Mouse (Mus musculus): ENCODE results near the gene Evi2a. TPM values are rescaled to one million over a fixed set of nuclear protein-coding genes. Genes with fewer than 3 reads are reported as not detected.

Gene Evi2a
- polyA plus RNA-seq, 1 experiment from 2014 or later, result 2.8 TPM

DNA sequence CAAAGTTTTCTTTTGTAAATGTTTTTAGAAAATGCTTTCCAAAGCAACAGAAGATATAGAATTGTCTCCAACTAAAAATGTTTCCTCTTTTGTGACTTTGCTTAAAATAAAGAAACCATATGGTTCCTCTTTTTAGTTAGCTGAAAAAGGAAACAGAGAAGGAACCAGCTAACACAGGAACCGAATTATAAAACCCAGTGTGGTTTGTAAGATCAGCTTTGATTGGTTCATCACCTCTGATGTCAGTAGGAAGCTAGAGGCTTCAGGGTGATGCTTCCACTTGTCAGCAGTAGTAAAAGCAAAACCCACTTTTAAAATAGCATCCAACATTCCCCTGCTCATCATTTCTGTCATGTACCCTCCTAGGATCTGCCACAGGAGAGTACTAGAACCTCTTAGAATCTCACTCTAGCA lies 10.5 kb downstream of the Evi2a start:
- Histone ChIP-seq H3K9me3 (ENCODE audit: control insufficient read depth, low read length) (no peaks in the 10 kb centered on the region), H3K4me1 (ENCODE audit: control insufficient read depth, insufficient read depth, low read length) (no peaks in the 10 kb centered on the region), H3K27me3 (ENCODE audit: control insufficient read depth, insufficient read depth, low read length) (no peaks in the 10 kb centered on the region), H3K4me2 (ENCODE audit: low read depth, low read length) (no peak overlapping the region), H3K4me3 (ENCODE audit: low read depth, low read length) (no peak overlapping the region), H3K36me3 (ENCODE audit: control insufficient read depth, insufficient read depth, low read length) (no peaks in the 10 kb centered on the region), H3K27ac (ENCODE audit: low read depth, low read length) (no peak overlapping the region), H3K9ac (replicated peaks; ENCODE audit: low read depth, low read length) (no peak overlapping the region)
- WGBS, result 86% methylated on average over 1 of the region's 1 CpGs
- ATAC-seq (ENCODE audit: low read depth), result no peak

DNA sequence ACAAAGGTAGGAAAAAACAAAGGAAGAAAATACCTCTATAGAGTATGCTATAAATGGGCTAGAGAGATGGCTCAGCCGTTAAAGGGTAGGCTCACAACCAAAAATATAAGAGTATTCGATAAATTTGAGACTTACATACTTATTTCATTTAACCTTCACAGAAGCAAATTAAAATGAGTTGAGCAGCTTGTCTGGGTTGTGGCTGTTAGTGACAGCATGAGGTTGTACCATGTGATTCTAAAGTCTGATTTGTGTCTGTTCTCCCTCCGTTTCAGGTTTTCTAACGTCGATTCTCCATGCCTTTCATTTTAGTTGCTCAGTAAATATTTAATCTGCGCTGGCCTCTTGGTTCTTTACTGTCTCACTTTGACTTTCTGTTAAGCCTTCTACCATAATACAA lies 11.1 kb downstream of the Evi2a start:
- WGBS, result 88% methylated on average over 6 of the region's 6 CpGs
- no peaks in the 10 kb centered on the region for H3K27me3 ChIP-seq (ENCODE audit: control insufficient read depth, insufficient read depth, low read length)
- H3K4me3 ChIP-seq (ENCODE audit: low read depth, low read length), result no peak overlapping the region
- no peak overlapping the region for H3K9ac ChIP-seq (replicated peaks; ENCODE audit: low read depth, low read length)
- H3K36me3 ChIP-seq (ENCODE audit: control insufficient read depth, insufficient read depth, low read length), result no peaks in the 10 kb centered on the region
- no peak overlapping the region for H3K27ac ChIP-seq (ENCODE audit: low read depth, low read length)
- no peak overlapping the region for H3K4me2 ChIP-seq (ENCODE audit: low read depth, low read length)
- no peaks in the 10 kb centered on the region for H3K4me1 ChIP-seq (ENCODE audit: control insufficient read depth, insufficient read depth, low read length)
- H3K9me3 ChIP-seq (ENCODE audit: control insufficient read depth, low read length), result no peaks in the 10 kb centered on the region
- no peak for ATAC-seq (ENCODE audit: low read depth)

DNA sequence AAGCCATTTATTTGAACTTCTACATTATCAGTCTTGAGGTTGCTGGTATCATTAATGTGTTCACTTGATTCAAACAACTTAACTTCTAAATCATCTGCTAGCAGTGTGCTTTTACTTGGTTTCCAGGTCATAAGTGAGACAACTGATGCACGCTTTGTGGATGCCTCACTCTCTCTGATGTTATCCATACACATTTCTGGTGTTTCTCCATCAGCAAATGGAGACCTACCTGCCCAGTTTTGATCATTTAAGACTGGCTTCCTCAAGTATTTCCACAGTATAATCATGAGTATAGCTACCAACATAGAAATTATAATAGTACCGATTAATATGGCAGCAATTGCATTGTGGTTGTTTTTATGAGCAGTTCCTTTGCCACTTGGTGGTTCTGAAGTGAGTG lies 14.6 kb downstream of the Evi2a start:
- no peak overlapping the region for H3K9ac ChIP-seq (replicated peaks; ENCODE audit: low read depth, low read length)
- no peak overlapping the region for H3K4me2 ChIP-seq (ENCODE audit: low read depth, low read length)
- no peak overlapping the region for H3K27ac ChIP-seq (ENCODE audit: low read depth, low read length)
- H3K27me3 ChIP-seq (ENCODE audit: control insufficient read depth, insufficient read depth, low read length), result no peaks in the 10 kb centered on the region
- H3K4me1 ChIP-seq (ENCODE audit: control insufficient read depth, insufficient read depth, low read length), result no peaks in the 10 kb centered on the region
- no peak overlapping the region for H3K4me3 ChIP-seq (ENCODE audit: low read depth, low read length)
- ATAC-seq (ENCODE audit: low read depth), result no peak
- H3K36me3 ChIP-seq (ENCODE audit: control insufficient read depth, insufficient read depth, low read length), result no peaks in the 10 kb centered on the region
- WGBS, result 100% methylated on average over 2 of the region's 2 CpGs
- no peaks in the 10 kb centered on the region for H3K9me3 ChIP-seq (ENCODE audit: control insufficient read depth, low read length)

DNA sequence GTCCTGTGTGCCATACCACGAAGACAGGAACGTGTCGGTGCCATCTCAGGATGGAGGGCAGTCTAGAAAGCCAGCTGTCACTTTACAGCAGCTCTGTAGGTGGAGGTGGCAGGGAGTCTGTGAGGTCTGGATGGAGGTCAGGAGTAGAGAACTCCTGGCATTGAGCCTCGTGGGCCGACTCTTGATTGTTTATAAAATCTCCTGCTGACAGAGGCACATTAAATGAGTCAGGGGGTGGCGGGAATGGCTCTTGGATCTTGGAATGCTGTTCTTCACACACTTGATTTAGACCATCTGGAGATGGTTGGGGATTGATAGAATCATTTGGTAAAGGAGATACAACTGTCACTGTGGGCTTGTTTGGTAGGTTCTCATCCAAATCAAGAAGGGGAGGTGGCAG lies 15.1 kb downstream of the Evi2a start:
- ATAC-seq (ENCODE audit: low read depth), result no peak
- H3K27ac ChIP-seq (ENCODE audit: low read depth, low read length), result no peak overlapping the region
- no peaks in the 10 kb centered on the region for H3K9me3 ChIP-seq (ENCODE audit: control insufficient read depth, low read length)
- WGBS, result 86% methylated on average over 6 of the region's 6 CpGs
- H3K9ac ChIP-seq (replicated peaks; ENCODE audit: low read depth, low read length), result no peak overlapping the region
- H3K27me3 ChIP-seq (ENCODE audit: control insufficient read depth, insufficient read depth, low read length), result no peaks in the 10 kb centered on the region
- H3K36me3 ChIP-seq (ENCODE audit: control insufficient read depth, insufficient read depth, low read length), result no peaks in the 10 kb centered on the region
- H3K4me3 ChIP-seq (ENCODE audit: low read depth, low read length), result no peak overlapping the region
- no peaks in the 10 kb centered on the region for H3K4me1 ChIP-seq (ENCODE audit: control insufficient read depth, insufficient read depth, low read length)
- H3K4me2 ChIP-seq (ENCODE audit: low read depth, low read length), result no peak overlapping the region

DNA sequence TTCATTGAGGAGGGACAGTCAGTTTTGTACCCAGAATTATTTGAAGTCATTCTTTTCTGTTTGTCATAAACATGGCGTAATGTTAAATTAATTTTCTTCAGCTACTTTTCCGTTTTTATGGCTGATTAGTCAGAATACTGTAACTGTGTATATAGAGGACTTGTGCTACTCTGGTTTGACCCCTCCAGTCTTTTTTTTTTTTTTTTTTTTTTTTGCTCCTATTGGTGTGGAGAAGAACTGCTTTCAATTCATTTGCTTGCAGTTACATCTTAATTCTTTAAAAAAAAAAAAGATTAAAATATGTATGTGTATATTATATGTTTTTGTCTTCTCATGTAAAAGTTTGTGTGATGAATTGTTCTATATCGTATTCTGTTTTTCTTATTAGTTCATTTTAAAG lies 18.4 kb downstream of the Evi2a start:
- 93% methylated on average over 3 of the region's 3 CpGs for WGBS
- ATAC-seq (ENCODE audit: low read depth), result no peak
- no peak overlapping the region for H3K4me2 ChIP-seq (ENCODE audit: low read depth, low read length)
- no peaks in the 10 kb centered on the region for H3K27me3 ChIP-seq (ENCODE audit: control insufficient read depth, insufficient read depth, low read length)
- H3K9me3 ChIP-seq (ENCODE audit: control insufficient read depth, low read length), result no peaks in the 10 kb centered on the region
- H3K4me1 ChIP-seq (ENCODE audit: control insufficient read depth, insufficient read depth, low read length), result no peaks in the 10 kb centered on the region
- H3K9ac ChIP-seq (replicated peaks; ENCODE audit: low read depth, low read length), result no peak overlapping the region
- H3K27ac ChIP-seq (ENCODE audit: low read depth, low read length), result no peak overlapping the region
- H3K4me3 ChIP-seq (ENCODE audit: low read depth, low read length), result no peak overlapping the region
- H3K36me3 ChIP-seq (ENCODE audit: control insufficient read depth, insufficient read depth, low read length), result no peaks in the 10 kb centered on the region

DNA sequence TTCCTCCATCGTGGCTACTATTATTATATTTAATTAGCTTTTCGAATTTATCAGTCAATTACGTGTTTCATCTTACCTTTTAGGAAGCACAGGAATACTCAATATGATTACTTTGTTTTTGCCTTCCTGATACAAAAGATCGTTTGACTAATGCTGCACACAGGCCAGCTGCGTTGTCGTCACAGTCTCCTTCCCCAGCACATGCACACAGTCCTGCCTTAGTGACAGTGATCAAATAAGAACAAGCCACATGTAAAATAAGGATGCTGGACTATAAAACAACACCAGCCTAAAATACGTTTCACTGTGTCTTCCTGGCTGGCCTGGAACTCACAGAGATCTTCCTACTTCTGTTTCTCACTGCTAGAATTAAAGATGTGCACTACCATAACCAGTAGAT lies 25.9 kb downstream of the Evi2a start:
- Histone ChIP-seq H3K4me3 (ENCODE audit: low read depth, low read length) (no peak overlapping the region), H3K4me1 (ENCODE audit: control insufficient read depth, insufficient read depth, low read length) (0 out of 2 replicates have a peak, but pooled peaks cover 5% of the 10 kb centered on the region), H3K9ac (replicated peaks; ENCODE audit: low read depth, low read length) (no peak overlapping the region), H3K9me3 (ENCODE audit: control insufficient read depth, low read length) (no peaks in the 10 kb centered on the region), H3K27me3 (ENCODE audit: control insufficient read depth, insufficient read depth, low read length) (no peaks in the 10 kb centered on the region), H3K27ac (ENCODE audit: low read depth, low read length) (no peak overlapping the region), H3K36me3 (ENCODE audit: control insufficient read depth, insufficient read depth, low read length) (no peaks in the 10 kb centered on the region), H3K4me2 (ENCODE audit: low read depth, low read length) (no peak overlapping the region)
- no peak for ATAC-seq (ENCODE audit: low read depth)
- 65% methylated on average over 7 of the region's 7 CpGs for WGBS

DNA sequence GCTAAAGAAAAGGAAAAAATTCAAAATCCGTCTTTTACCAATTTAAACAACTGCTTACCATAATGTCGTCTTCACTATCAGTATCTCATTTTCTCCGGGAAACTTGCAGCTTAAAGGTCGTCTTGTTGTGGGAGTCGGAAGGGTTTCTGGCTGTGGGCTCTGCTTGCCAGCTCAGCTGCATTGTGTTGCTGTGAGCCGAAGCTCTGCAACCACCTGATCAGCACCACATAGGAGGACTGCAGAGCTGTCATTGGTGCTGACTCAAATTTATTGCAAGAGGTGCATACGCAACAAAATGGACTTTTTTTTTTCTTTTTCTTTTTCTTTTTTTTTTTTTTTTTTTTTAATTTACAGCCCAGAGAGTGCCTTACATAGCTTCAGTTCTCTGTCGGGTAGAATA lies 26.6 kb downstream of the Evi2a start, which contains the start of gene Omg:
Gene Omg (minus strand): TSS at position 240 of the 400 bp plus-strand sequence.
- ATAC-seq (ENCODE audit: low read depth), result 0 out of 2 replicates have a peak, but pooled peaks have one; percentile 44
- Histone ChIP-seq H3K9ac (replicated peaks; ENCODE audit: low read depth, low read length) (no peak within 1 kb of the TSS), H3K27ac (ENCODE audit: low read depth, low read length) (0 out of 2 replicates have a peak within 1 kb of the TSS, but pooled peaks have one; percentile 52), H3K36me3 (ENCODE audit: control insufficient read depth, insufficient read depth, low read length) (no peaks in the 10 kb centered on the region), H3K4me2 (ENCODE audit: low read depth, low read length) (no peak within 1 kb of the TSS; the same call in 1 of the 2 replicates), H3K4me3 (ENCODE audit: low read depth, low read length) (no peak within 1 kb of the TSS), H3K4me1 (ENCODE audit: control insufficient read depth, insufficient read depth, low read length) (0 out of 2 replicates have a peak, but pooled peaks cover 5% of the 10 kb centered on the region), H3K9me3 (ENCODE audit: control insufficient read depth, low read length) (no peaks in the 10 kb centered on the region), H3K27me3 (ENCODE audit: control insufficient read depth, insufficient read depth, low read length) (no peaks in the 10 kb centered on the region)
- 24% methylated on average over 8 of the region's 8 CpGs for WGBS

DNA sequence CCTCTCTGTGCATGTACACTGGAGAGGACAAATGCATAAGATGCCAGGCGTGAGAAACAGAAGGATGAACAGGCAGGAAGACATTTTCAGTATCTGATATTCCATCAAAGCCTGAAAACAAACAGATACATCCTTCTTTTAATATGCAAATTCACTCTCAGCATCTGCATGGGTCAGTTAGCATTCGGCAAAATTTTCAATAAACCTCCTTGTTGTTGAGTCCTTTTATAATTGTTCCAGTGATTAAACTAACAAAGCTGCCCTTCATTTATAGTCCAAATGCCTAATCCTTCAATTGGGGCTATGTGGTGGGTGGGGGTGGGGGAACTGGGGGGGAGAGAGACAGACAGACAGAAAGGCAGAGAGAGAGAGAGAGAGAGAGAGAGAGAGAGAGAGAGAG lies 27.5 kb downstream of the Evi2a start:
- H3K27me3 ChIP-seq (ENCODE audit: control insufficient read depth, insufficient read depth, low read length), result no peaks in the 10 kb centered on the region
- no peak overlapping the region for H3K4me3 ChIP-seq (ENCODE audit: low read depth, low read length)
- 26% methylated on average over 2 of the region's 2 CpGs for WGBS
- ATAC-seq (ENCODE audit: low read depth), result no peak
- no peak overlapping the region; the same call in 1 of the 2 replicates for H3K4me2 ChIP-seq (ENCODE audit: low read depth, low read length)
- no peak overlapping the region for H3K27ac ChIP-seq (ENCODE audit: low read depth, low read length)
- H3K4me1 ChIP-seq (ENCODE audit: control insufficient read depth, insufficient read depth, low read length), result 0 out of 2 replicates have a peak, but pooled peaks cover 5% of the 10 kb centered on the region
- H3K9ac ChIP-seq (replicated peaks; ENCODE audit: low read depth, low read length), result no peak overlapping the region
- no peaks in the 10 kb centered on the region for H3K9me3 ChIP-seq (ENCODE audit: control insufficient read depth, low read length)
- H3K36me3 ChIP-seq (ENCODE audit: control insufficient read depth, insufficient read depth, low read length), result no peaks in the 10 kb centered on the region

DNA sequence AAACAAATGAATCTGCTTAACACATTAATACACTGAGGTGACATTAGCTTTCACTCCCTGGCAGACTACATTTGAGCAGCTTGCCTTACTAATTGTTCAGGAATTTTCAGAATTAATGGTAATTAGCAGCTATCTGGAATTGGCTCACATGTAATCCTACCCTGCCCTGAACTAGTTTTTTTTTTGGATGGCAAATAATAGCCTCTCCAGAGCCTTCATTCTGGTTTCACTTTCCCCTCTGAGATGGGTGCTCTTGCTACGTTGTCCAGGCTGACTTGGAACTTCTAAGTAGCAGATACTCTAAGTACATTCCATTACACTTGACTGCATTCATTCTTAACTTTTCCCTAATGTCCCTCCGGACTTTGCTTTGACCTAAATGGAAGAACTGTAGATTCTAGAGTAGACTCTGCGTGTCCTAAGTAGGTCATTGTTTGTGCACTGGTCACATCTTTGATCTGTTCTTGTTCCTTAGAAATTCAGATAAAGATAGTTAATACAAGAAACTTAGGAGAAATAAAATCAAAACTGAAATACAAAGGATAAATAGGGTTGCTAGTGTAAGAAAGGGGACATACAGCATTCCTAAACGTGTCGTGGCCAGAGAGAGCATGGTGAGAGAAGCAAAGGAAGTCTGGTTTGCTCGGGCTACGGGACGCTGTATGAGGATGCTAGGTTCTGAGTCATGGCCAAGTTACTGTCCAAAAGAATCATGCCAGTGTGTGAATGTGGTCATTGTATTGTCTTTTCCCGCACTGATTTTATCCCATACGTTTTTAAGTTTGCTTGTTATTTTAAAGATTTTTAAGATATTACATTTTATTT lies 35.2 kb downstream of the Evi2a start:
- no peak for ATAC-seq (ENCODE audit: low read depth)
- H3K4me3 ChIP-seq (ENCODE audit: low read depth, low read length), result no peak overlapping the region
- H3K4me2 ChIP-seq (ENCODE audit: low read depth, low read length), result no peak overlapping the region
- H3K36me3 ChIP-seq (ENCODE audit: control insufficient read depth, insufficient read depth, low read length), result no peaks in the 10 kb centered on the region
- no peaks in the 10 kb centered on the region for H3K27me3 ChIP-seq (ENCODE audit: control insufficient read depth, insufficient read depth, low read length)
- no peak overlapping the region for H3K27ac ChIP-seq (ENCODE audit: low read depth, low read length)
- no peaks in the 10 kb centered on the region for H3K9me3 ChIP-seq (ENCODE audit: control insufficient read depth, low read length)
- H3K9ac ChIP-seq (replicated peaks; ENCODE audit: low read depth, low read length), result no peak overlapping the region
- whole genome bisulfite sequencing, result 75% methylated on average over 10 of the region's 10 CpGs
- H3K4me1 ChIP-seq (ENCODE audit: control insufficient read depth, insufficient read depth, low read length), result no peaks in the 10 kb centered on the region

Data from neural tube, embryonic 14.5 days (tissue).